Mouse (Mus musculus) E14TG2a.4 (cell line): ENCODE measurements around the gene Pfdn6.

Experiments used
- CTCF ChIP-seq: conservative IDR thresholded peaks from 2 replicates; pipeline ENCODE4 v1.5.1; 2014; ENCODE audit warnings: low read length
- NANOG ChIP-seq: IDR thresholded peaks from 2 replicates; pipeline ENCODE4 v1.6.1; 2014; ENCODE audit warnings: borderline replicate concordance, low read length, mixed read lengths
- POU5F1 ChIP-seq: IDR thresholded peaks from 2 replicates; pipeline ENCODE4 v1.6.1; 2014; ENCODE audit warnings: low read length, borderline replicate concordance

DNA sequence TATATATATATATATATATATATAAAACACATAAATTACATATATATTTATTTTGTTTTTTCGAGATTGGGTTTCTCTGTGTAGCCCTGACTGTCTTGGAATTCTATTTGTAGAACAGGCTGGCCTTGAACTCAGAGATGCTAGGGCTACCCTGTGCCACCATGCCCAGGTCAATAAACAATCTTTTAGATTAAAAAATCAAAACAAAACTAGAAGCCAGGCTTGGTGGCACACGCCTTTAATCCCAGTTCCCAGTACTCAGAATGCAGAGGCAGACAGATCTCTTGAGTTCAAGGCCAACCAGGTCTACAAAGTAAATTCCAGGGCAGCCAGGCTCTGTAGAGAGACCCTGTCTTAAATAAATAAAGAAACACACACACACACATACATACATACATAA lies 48.8 kb downstream of the Pfdn6 start:
- TF ChIP-seq CTCF (no peak), POU5F1 (no peak), NANOG (no peak)
